Mouse (Mus musculus): ENCODE measurements around the gene Racgap1. TPM values are rescaled to one million over a fixed set of nuclear protein-coding genes. Genes with fewer than 3 reads are reported as not detected.
A peak's percentile ranks its signal among the peaks of the same experiment; 100 is the strongest.

The Racgap1 gene
- 128 and 138 TPM in 2 replicates for polyA plus RNA-seq (2016; fragmentation: Nextera tagmentation; extraction: Ambion mirVana)

- H3K9me3 ChIP-seq (replicated peaks): no peaks in the 10 kb centered on the region
- DNase-seq (ENCODE audit: low spot score): peak; percentile 95
- peak within 1 kb of the TSS; percentile 94 for H3K27ac ChIP-seq
- peaks cover 41% of the 10 kb centered on the region for H3K27me3 ChIP-seq (ENCODE audit: low read depth, poor library complexity, severe bottlenecking)
- H3K36me3 ChIP-seq: no peaks in the 10 kb centered on the region
- WGBS: under 1% methylated on average over 66 of the region's 68 CpGs
- peak within 1 kb of the TSS; percentile 94 for H3K4me3 ChIP-seq
- peaks cover 56% of the 10 kb centered on the region for H3K4me1 ChIP-seq
Measured at GRCm38 (mm10) chr15:99651163-99651872, at the start of gene Racgap1. Gene Racgap1, minus strand, starts transcription at chr15:99651656.

DNA sequence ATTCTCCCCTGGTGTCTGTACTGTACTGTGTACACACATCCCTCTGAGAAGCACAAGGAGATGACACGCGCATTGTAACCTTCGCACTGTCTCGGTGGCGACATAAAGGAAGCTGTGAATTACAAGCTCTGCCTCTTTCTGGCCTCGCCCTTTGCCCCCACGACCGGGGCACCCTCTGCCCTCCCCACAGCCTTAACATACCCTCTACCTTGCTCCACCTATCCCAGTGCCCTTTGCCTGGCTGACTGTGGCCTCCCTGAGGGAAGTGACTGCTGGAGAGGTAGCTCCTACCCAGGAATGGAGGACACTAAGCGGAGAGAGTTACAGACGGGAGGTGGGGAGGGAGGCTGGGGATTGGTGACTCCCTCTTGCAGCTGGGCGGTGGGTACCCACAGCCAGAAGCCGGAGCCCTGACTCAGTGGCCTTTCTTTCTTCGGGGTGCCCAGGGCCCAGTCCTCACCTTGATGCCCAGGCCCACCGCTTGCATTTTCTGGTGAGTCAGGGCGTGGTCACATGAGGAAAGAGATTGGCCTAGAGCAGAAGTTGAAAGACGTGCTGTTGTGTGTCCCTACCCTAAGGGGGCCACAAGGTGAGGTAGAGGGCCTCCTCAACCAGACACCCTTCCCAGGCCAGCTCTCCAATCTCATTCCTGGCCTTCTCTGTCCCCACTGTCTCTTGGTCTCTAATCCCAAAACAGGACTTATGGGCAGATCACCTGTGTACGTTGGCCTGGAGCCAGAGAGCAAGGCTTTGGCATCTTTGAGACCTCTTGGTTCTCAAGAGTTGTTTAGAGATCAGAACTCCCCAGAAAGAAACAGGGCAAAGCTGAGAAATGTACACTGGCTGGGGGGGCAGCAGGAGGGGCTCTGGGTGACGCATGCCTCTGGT, 49.0 kb upstream of the Racgap1 start:
- no peak overlapping the region for H3K4me3 ChIP-seq
- no peaks in the 10 kb centered on the region for H3K9me3 ChIP-seq (replicated peaks)
- H3K4me1 ChIP-seq: peaks cover 33% of the 10 kb centered on the region
- no peak overlapping the region for H3K27ac ChIP-seq
- peaks cover 37% of the 10 kb centered on the region for H3K27me3 ChIP-seq (ENCODE audit: low read depth, poor library complexity, severe bottlenecking)
- DNase-seq (ENCODE audit: low spot score): no peak
- WGBS: 89% methylated on average over 18 of the region's 18 CpGs
- H3K36me3 ChIP-seq: peaks cover 24% of the 10 kb centered on the region

DNA sequence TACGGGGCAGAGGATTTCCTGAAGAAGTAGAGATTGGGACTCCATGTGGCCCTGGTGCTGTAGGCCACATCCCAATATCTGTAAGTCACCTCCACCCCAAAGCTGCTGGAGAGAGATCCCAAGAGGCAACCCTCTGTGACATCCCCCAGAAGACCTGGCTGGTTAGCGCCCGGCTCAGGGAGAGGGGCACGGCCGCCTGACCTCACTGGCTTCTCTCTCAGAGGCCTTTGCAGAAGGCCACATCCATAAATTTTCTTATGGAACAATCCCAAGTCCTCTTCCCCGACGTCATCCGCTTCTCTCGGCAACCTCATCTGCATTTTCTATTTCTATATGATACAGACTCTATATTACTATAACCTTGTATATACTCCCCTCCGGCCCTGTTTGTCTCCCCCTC, 48.3 kb upstream of the Racgap1 start:
- H3K9me3 ChIP-seq (replicated peaks): no peaks in the 10 kb centered on the region
- no peak overlapping the region for H3K27ac ChIP-seq
- peaks cover 40% of the 10 kb centered on the region for H3K27me3 ChIP-seq (ENCODE audit: low read depth, poor library complexity, severe bottlenecking)
- no peak overlapping the region for H3K4me3 ChIP-seq
- peaks cover 33% of the 10 kb centered on the region for H3K4me1 ChIP-seq
- H3K36me3 ChIP-seq: peaks cover 18% of the 10 kb centered on the region
- WGBS: 87% methylated on average over 10 of the region's 10 CpGs
- DNase-seq (ENCODE audit: low spot score): no peak

- no peak overlapping the region for H3K27ac ChIP-seq
- 37% methylated on average over 20 of the region's 20 CpGs for WGBS
- H3K9me3 ChIP-seq (replicated peaks): no peaks in the 10 kb centered on the region
- peaks cover 7% of the 10 kb centered on the region for H3K36me3 ChIP-seq
- no peak overlapping the region; the same call in 1 of the 2 replicates for H3K4me3 ChIP-seq
- peaks cover 44% of the 10 kb centered on the region for H3K27me3 ChIP-seq (ENCODE audit: low read depth, poor library complexity, severe bottlenecking)
- DNase-seq (ENCODE audit: low spot score): no peak
- H3K4me1 ChIP-seq: peaks cover 22% of the 10 kb centered on the region
Measured at GRCm38 (mm10) chr15:99698533-99699085, 47.2 kb upstream of the Racgap1 start.

DNA sequence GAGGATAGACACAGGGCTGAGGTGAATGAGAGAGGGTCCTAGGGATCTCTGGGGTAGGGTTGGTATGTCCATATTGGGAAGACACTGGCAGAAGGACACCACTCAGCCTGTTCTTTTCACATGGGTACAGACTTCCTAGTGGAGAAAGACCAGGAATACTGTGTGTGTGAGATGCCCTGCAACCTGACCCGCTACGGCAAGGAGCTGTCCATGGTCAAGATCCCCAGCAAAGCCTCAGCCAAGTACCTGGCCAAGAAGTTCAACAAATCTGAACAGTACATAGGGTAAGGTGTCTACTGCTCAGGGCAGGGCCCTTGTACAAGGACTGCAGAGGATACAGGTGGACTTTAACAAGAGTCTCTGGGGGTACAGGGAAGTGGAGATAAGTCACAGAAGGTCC, 45.9 kb upstream of the Racgap1 start:
- DNase-seq (ENCODE audit: low spot score): no peak
- no peak overlapping the region for H3K4me3 ChIP-seq
- no peaks in the 10 kb centered on the region for H3K9me3 ChIP-seq (replicated peaks)
- no peaks in the 10 kb centered on the region for H3K36me3 ChIP-seq
- 15% methylated on average over 2 of the region's 2 CpGs for WGBS
- H3K4me1 ChIP-seq: peaks cover 9% of the 10 kb centered on the region
- H3K27me3 ChIP-seq (ENCODE audit: low read depth, poor library complexity, severe bottlenecking): peaks cover 44% of the 10 kb centered on the region
- H3K27ac ChIP-seq: no peak overlapping the region

- DNase-seq (ENCODE audit: low spot score): no peak
- WGBS: 37% methylated on average over 9 of the region's 9 CpGs
- Histone ChIP-seq H3K9me3 (replicated peaks) (no peaks in the 10 kb centered on the region), H3K4me1 (peaks cover 17% of the 10 kb centered on the region), H3K4me3 (no peak overlapping the region), H3K36me3 (no peaks in the 10 kb centered on the region), H3K27me3 (ENCODE audit: low read depth, poor library complexity, severe bottlenecking) (peaks cover 33% of the 10 kb centered on the region; the same call in 1 of the 2 replicates), H3K27ac (no peak overlapping the region)
Measured at GRCm38 (mm10) chr15:99691976-99692375, 40.5 kb upstream of the Racgap1 start.

DNA sequence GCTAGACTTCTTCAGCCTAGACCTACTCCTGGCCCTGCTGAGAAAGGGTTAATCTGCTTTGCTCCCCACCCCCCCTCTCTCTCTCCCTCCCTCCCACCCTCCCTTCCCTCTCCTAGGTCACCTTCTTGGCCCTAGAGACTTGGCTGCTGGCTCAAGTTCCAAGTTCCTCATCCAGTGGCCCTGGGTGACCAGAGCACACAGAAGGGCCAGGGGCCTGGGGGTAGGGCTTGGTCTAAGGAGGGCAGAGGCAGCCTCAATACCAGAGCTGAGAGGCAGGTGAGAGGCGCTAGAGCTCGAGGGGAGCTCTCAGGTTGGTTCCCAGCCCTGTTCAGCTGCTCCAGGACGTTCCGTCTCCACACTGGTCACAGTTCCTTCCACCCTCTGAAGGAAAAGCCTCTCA, 39.5 kb upstream of the Racgap1 start:
- Histone ChIP-seq H3K4me3 (no peak overlapping the region), H3K9me3 (replicated peaks) (no peaks in the 10 kb centered on the region), H3K4me1 (peaks cover 17% of the 10 kb centered on the region), H3K36me3 (no peaks in the 10 kb centered on the region), H3K27ac (no peak overlapping the region), H3K27me3 (ENCODE audit: low read depth, poor library complexity, severe bottlenecking) (peaks cover 23% of the 10 kb centered on the region; the same call in 1 of the 2 replicates)
- no peak for DNase-seq (ENCODE audit: low spot score)
- WGBS: 21% methylated on average over 4 of the region's 4 CpGs

GRCm38 (mm10) chr15:99688712-99689111, 37.3 kb upstream of the Racgap1 start:
- Histone ChIP-seq H3K4me3 (no peak overlapping the region), H3K27me3 (ENCODE audit: low read depth, poor library complexity, severe bottlenecking) (peaks cover 16% of the 10 kb centered on the region; the same call in 1 of the 2 replicates), H3K4me1 (peaks cover 17% of the 10 kb centered on the region), H3K36me3 (no peaks in the 10 kb centered on the region), H3K27ac (no peak overlapping the region), H3K9me3 (replicated peaks) (no peaks in the 10 kb centered on the region)
- WGBS: 6% methylated on average over 4 of the region's 4 CpGs
- peak; percentile 69 for DNase-seq (ENCODE audit: low spot score)

DNA sequence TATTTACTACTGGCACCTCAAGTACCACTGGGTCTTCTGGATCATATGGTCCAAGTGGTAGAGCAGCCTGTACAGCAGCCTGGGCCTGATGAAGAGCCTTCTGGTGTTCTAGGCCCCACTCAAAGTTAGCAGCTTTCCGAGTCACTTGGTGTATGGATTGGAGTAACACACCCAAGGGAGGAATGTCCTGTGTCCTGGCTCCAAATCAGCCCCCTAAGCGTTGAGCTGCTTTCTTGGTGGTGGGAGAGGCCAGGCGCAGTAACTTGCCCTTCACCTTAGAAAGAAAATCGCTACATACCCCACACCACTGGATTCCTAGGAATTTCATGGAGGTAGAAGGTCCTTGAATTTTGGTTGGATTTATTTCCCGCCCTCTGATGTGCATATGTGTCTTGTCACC, 32.7 kb upstream of the Racgap1 start:
- Histone ChIP-seq H3K27me3 (ENCODE audit: low read depth, poor library complexity, severe bottlenecking) (peaks cover 3% of the 10 kb centered on the region; the same call in 1 of the 2 replicates), H3K4me1 (peaks cover 4% of the 10 kb centered on the region), H3K36me3 (no peaks in the 10 kb centered on the region), H3K27ac (no peak overlapping the region), H3K4me3 (no peak overlapping the region), H3K9me3 (replicated peaks) (no peaks in the 10 kb centered on the region)
- 94% methylated on average over 5 of the region's 5 CpGs for WGBS
- no peak for DNase-seq (ENCODE audit: low spot score)

DNA sequence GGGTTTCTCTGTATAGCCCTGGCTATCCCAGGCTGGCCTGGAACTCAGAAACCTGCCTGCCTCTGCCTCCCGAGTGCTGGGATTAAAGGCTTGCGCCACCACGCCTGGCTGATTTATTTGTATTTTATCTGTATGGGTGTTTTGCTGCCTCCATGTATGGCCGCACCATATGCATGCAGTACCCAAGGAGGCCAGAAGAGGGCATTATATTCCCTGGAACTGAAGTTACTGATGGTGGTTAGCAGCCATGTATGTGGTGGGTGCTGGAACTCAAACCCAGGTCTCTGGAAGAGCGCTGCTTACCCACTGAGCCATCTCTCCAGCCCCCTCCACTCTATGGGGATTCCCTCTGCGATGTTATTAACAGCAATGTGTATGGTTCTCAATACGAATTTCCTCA, 31.4 kb upstream of the Racgap1 start:
- 94% methylated on average over 7 of the region's 7 CpGs for WGBS

DNA sequence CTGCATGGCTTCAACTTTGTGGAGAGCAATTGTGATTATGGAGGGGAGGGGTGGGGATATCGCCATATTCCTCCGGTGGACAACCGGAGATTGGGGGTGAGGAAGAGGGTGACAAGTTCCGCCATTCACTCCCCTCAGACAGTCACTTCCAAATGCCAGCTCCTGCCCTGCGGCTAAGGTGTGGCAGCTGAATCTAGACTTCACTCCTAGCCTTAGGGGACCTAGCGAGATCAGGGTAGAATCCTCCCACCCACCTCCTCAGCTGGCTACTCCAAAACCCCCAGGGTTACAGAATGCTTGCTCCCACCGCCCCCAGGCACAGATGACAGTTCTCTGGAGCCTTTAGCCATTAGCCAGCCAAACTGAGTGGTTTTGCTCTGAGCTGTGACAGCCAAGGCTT, 27.6 kb upstream of the Racgap1 start:
- Histone ChIP-seq H3K36me3 (no peaks in the 10 kb centered on the region), H3K4me1 (peaks cover 27% of the 10 kb centered on the region), H3K27ac (no peak overlapping the region), H3K9me3 (replicated peaks) (no peaks in the 10 kb centered on the region), H3K27me3 (ENCODE audit: low read depth, poor library complexity, severe bottlenecking) (peaks cover 17% of the 10 kb centered on the region), H3K4me3 (no peak overlapping the region)
- no peak for DNase-seq (ENCODE audit: low spot score)
- 50% methylated on average over 7 of the region's 7 CpGs for WGBS

More for the DNA sequence above, 31.4 kb upstream of the Racgap1 start:
- no peak for DNase-seq (ENCODE audit: low spot score)
- Histone ChIP-seq H3K9me3 (replicated peaks) (no peaks in the 10 kb centered on the region), H3K4me3 (no peak overlapping the region), H3K4me1 (peaks cover 16% of the 10 kb centered on the region), H3K27me3 (ENCODE audit: low read depth, poor library complexity, severe bottlenecking) (peaks cover 5% of the 10 kb centered on the region; the same call in 1 of the 2 replicates), H3K36me3 (no peaks in the 10 kb centered on the region), H3K27ac (no peak overlapping the region)

- Histone ChIP-seq H3K36me3 (no peaks in the 10 kb centered on the region), H3K4me1 (peaks cover 27% of the 10 kb centered on the region), H3K9me3 (replicated peaks) (no peaks in the 10 kb centered on the region), H3K27ac (no peak overlapping the region), H3K27me3 (ENCODE audit: low read depth, poor library complexity, severe bottlenecking) (peaks cover 25% of the 10 kb centered on the region), H3K4me3 (no peak overlapping the region)
- WGBS: 13% methylated on average over 13 of the region's 13 CpGs
- no peak for DNase-seq (ENCODE audit: low spot score)
Measured at GRCm38 (mm10) chr15:99678063-99678800, 26.8 kb upstream of the Racgap1 start.

All from limb, embryonic 10.5 days (tissue).